Mouse (Mus musculus): ENCODE measurements around the gene Pecam1. TPM values are rescaled to one million over a fixed set of nuclear protein-coding genes. Genes with fewer than 3 reads are reported as not detected.
"Not testable (repeated sequence)": the region's sequence is repeated elsewhere in the genome, so short reads cannot be mapped to it uniquely, and the experiment has no call there.

Pecam1 gene
- polyA plus RNA-seq, 1 experiment from 2014 or later, result 44.6 TPM

GRCm38 (mm10) chr11:106782271-106782670 is 31.8 kb upstream of the Pecam1 start:
- H3K9me3 ChIP-seq; H3K27ac ChIP-seq; ATAC-seq (ENCODE audit: insufficient read depth, low FRiP score, low read depth); H3K4me2 ChIP-seq; H3K27me3 ChIP-seq (replicated peaks); H3K9ac ChIP-seq; H3K4me3 ChIP-seq (replicated peaks): not testable (repeated sequence)
- Histone ChIP-seq H3K4me1 (peaks cover 15% of the 10 kb centered on the region; the same call in 1 of the 2 replicates), H3K36me3 (peaks cover 37% of the 10 kb centered on the region)
- WGBS, result 82% methylated on average over 7 of the region's 7 CpGs

- H3K27ac ChIP-seq, result no peak overlapping the region
- no peak overlapping the region for H3K4me2 ChIP-seq
- ATAC-seq (ENCODE audit: insufficient read depth, low FRiP score, low read depth), result no peak
- no peaks in the 10 kb centered on the region for H3K9me3 ChIP-seq
- H3K4me1 ChIP-seq, result peaks cover 14% of the 10 kb centered on the region; the same call in 1 of the 2 replicates
- H3K36me3 ChIP-seq, result peaks cover 32% of the 10 kb centered on the region
- H3K9ac ChIP-seq, result no peak overlapping the region
- H3K27me3 ChIP-seq (replicated peaks), result no peaks in the 10 kb centered on the region
- no peak overlapping the region for H3K4me3 ChIP-seq (replicated peaks)
- 73% methylated on average over 6 of the region's 6 CpGs for WGBS
Measured at GRCm38 (mm10) chr11:106780590-106781220, 30.3 kb upstream of the Pecam1 start.

DNA sequence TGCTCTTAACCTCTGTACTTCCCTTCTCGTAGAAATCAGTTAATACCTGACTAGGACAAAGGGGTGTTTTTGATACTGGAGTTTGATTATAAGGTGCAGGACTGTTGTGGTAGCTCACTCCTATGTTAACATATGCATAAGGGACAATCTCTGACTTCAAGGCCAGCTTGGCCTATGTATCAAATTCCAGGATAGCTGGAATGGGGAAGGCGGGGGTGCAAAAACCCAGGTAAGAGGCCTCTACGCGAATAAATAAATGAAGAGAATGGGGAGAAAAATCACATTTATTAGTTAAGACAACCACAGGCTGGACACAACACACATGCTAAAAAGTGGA is 29.6 kb upstream of the Pecam1 start:
- WGBS, result 63% methylated on average over 4 of the region's 4 CpGs
- peak overlapping the region; percentile 97 for H3K27ac ChIP-seq
- peaks cover 34% of the 10 kb centered on the region for H3K36me3 ChIP-seq
- no peaks in the 10 kb centered on the region for H3K27me3 ChIP-seq (replicated peaks)
- H3K9me3 ChIP-seq, result no peaks in the 10 kb centered on the region
- no peak for ATAC-seq (ENCODE audit: insufficient read depth, low FRiP score, low read depth)
- H3K4me2 ChIP-seq, result peak overlapping the region; percentile 74; the same call in 1 of the 2 replicates
- no peak overlapping the region for H3K4me3 ChIP-seq (replicated peaks)
- peaks cover 10% of the 10 kb centered on the region; the same call in 1 of the 2 replicates for H3K4me1 ChIP-seq
- no peak overlapping the region for H3K9ac ChIP-seq

- WGBS, result 1% methylated on average over 30 of the region's 30 CpGs
- no peaks in the 10 kb centered on the region for H3K27me3 ChIP-seq (replicated peaks)
Measured at GRCm38 (mm10) chr11:106779388-106780088, 29.1 kb upstream of the Pecam1 start, which contains the start of gene Polg2. Polg2 (minus strand) TSS chr11:106779537.

DNA sequence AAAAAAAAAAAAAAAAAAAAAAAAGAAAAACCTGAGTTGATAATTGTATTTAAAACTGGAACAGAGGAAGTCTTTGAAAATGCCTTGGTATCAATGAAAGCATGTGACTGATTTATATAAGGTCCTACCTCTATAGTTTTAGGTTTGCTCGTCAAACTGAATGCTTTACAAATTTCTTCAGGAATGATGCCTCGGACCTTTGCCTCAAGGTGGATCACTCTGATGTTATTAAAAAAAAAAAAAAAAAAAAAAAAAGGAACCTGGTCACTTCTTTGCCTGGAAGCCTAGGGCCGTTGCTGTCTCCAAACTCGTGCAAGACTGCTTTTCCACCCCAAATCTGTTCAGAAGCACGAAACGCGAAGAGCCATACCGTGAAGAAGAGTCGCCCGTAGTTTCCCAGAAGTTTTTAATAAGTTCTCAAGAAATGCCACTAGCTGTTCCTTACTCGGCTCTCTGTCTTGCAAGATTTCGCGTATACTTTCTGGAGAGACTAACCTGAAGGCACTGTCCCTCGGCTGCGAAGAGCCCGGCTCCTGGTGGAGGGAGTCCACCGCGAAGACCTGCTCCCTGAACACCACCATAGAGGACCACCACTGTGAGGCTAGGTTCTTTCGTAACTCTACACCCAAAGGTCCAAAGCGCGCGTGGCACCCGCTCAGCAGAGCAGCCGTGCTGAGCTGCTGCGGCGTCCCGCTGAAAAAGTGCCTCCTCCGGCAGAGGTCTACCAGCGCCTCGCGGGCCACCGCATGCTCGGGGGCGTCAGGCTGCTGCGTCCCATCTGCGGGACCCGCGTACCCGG is 28.4 kb upstream of the Pecam1 start:
- peak overlapping the region; percentile 97 for H3K27ac ChIP-seq
- H3K36me3 ChIP-seq, result peaks cover 38% of the 10 kb centered on the region
- H3K4me2 ChIP-seq, result peak overlapping the region; percentile 74
- H3K9ac ChIP-seq, result peak overlapping the region; percentile 86
- no peaks in the 10 kb centered on the region for H3K27me3 ChIP-seq (replicated peaks)
- peak overlapping the region; percentile 76 for H3K4me3 ChIP-seq (replicated peaks)
- WGBS, result 1% methylated on average over 39 of the region's 39 CpGs
- peaks cover 10% of the 10 kb centered on the region; the same call in 1 of the 2 replicates for H3K4me1 ChIP-seq
- H3K9me3 ChIP-seq, result no peaks in the 10 kb centered on the region
- ATAC-seq (ENCODE audit: insufficient read depth, low FRiP score, low read depth), result peak; percentile 78; the same call in 1 of the 2 replicates

More at GRCm38 (mm10) chr11:106779388-106780088, 29.1 kb upstream of the Pecam1 start, which contains the start of gene Polg2:
- H3K4me3 ChIP-seq (replicated peaks), result peak within 1 kb of the TSS; percentile 76
- peak within 1 kb of the TSS; percentile 97 for H3K27ac ChIP-seq
- H3K4me1 ChIP-seq, result peaks cover 10% of the 10 kb centered on the region; the same call in 1 of the 2 replicates
- H3K9ac ChIP-seq, result peak within 1 kb of the TSS; percentile 86
- H3K4me2 ChIP-seq, result peak within 1 kb of the TSS; percentile 74
- ATAC-seq (ENCODE audit: insufficient read depth, low FRiP score, low read depth), result peak; percentile 99
- H3K9me3 ChIP-seq, result no peaks in the 10 kb centered on the region
- H3K36me3 ChIP-seq, result peaks cover 37% of the 10 kb centered on the region

GRCm38 (mm10) chr11:106778132-106778531 is 27.7 kb upstream of the Pecam1 start:
- ATAC-seq (ENCODE audit: insufficient read depth, low FRiP score, low read depth), result no peak
- Histone ChIP-seq H3K4me1 (0 out of 2 replicates have a peak, but pooled peaks cover 10% of the 10 kb centered on the region), H3K9ac (no peak overlapping the region), H3K27me3 (replicated peaks) (no peaks in the 10 kb centered on the region), H3K9me3 (no peaks in the 10 kb centered on the region), H3K36me3 (peaks cover 35% of the 10 kb centered on the region), H3K27ac (no peak overlapping the region), H3K4me3 (replicated peaks) (peak overlapping the region; percentile 76; the same call in 1 of the 2 replicates), H3K4me2 (peak overlapping the region; percentile 74)
- WGBS, result 85% methylated on average over 7 of the region's 7 CpGs

DNA sequence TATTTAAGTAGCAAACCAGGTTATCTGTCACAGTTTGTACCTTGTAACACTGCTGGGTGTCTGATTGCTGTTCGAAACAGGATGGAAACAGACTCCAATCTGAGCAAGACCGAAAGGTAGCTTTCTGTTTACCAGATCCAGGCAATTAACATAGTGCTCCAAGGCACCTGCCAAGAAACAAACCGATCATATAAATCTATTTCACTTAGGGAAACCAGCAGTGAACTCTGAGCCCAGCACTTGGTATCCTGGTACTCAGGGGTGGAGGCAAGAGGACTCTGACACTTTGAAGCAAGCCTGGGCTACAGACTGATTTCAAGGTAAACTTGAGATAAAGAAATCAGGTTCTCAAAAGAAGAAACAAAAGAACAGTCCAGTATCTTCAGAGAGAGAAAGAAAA is 27.0 kb upstream of the Pecam1 start:
- Histone ChIP-seq H3K36me3 (peaks cover 28% of the 10 kb centered on the region), H3K9ac (no peak overlapping the region), H3K27ac (no peak overlapping the region), H3K4me3 (replicated peaks) (no peak overlapping the region), H3K4me2 (no peak overlapping the region), H3K9me3 (no peaks in the 10 kb centered on the region), H3K27me3 (replicated peaks) (no peaks in the 10 kb centered on the region), H3K4me1 (0 out of 2 replicates have a peak, but pooled peaks cover 7% of the 10 kb centered on the region)
- 81% methylated on average over 3 of the region's 3 CpGs for WGBS
- ATAC-seq (ENCODE audit: insufficient read depth, low FRiP score, low read depth), result no peak

DNA sequence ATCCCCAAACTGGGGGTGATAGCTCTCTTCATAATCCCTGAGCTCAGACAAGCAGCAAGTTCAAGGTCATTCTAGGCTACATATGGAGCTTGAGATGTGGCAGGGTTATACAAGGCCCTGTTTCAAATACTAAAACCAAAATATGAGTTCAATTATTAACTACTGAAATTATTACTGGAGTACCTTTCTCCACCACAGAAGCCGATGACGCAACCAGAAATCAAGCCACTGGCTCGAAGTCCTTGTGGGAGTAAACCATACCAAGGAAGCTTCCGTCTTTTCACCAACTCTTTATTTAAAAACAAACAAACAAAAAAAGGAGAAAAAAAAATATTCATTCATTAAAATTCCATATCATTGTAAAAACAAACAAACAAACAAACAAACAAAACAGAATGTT is 26.5 kb upstream of the Pecam1 start:
- Histone ChIP-seq H3K9me3 (no peaks in the 10 kb centered on the region), H3K27me3 (replicated peaks) (no peaks in the 10 kb centered on the region), H3K4me2 (no peak overlapping the region), H3K9ac (no peak overlapping the region), H3K4me3 (replicated peaks) (no peak overlapping the region), H3K4me1 (0 out of 2 replicates have a peak, but pooled peaks cover 7% of the 10 kb centered on the region), H3K36me3 (peaks cover 29% of the 10 kb centered on the region), H3K27ac (no peak overlapping the region)
- no peak for ATAC-seq (ENCODE audit: insufficient read depth, low FRiP score, low read depth)
- WGBS, result 87% methylated on average over 4 of the region's 4 CpGs

- no peak for ATAC-seq (ENCODE audit: insufficient read depth, low FRiP score, low read depth)
- Histone ChIP-seq H3K9me3 (no peaks in the 10 kb centered on the region), H3K27ac (no peak overlapping the region), H3K4me1 (0 out of 2 replicates have a peak, but pooled peaks cover 7% of the 10 kb centered on the region), H3K4me3 (replicated peaks) (no peak overlapping the region), H3K4me2 (no peak overlapping the region), H3K36me3 (peaks cover 46% of the 10 kb centered on the region), H3K9ac (no peak overlapping the region), H3K27me3 (replicated peaks) (no peaks in the 10 kb centered on the region)
- whole genome bisulfite sequencing, result 92% methylated on average over 9 of the region's 9 CpGs
Measured at GRCm38 (mm10) chr11:106773061-106773460, 22.6 kb upstream of the Pecam1 start.

GRCm38 (mm10) chr11:106770195-106770974 is 20.0 kb upstream of the Pecam1 start:
- Histone ChIP-seq H3K27me3 (replicated peaks) (no peaks in the 10 kb centered on the region), H3K9ac (no peak overlapping the region), H3K27ac (no peak overlapping the region), H3K4me3 (replicated peaks) (no peak overlapping the region), H3K36me3 (peaks cover 57% of the 10 kb centered on the region), H3K4me1 (no peaks in the 10 kb centered on the region), H3K9me3 (no peaks in the 10 kb centered on the region), H3K4me2 (no peak overlapping the region)
- ATAC-seq (ENCODE audit: insufficient read depth, low FRiP score, low read depth), result no peak
- WGBS, result 92% methylated on average over 9 of the region's 9 CpGs

- Histone ChIP-seq H3K4me3 (replicated peaks) (no peak overlapping the region), H3K4me2 (no peak overlapping the region), H3K4me1 (peaks cover 8% of the 10 kb centered on the region; the same call in 1 of the 2 replicates), H3K9ac (no peak overlapping the region), H3K27me3 (replicated peaks) (no peaks in the 10 kb centered on the region), H3K27ac (no peak overlapping the region), H3K9me3 (no peaks in the 10 kb centered on the region), H3K36me3 (peaks cover 38% of the 10 kb centered on the region)
- 90% methylated on average over 4 of the region's 4 CpGs for WGBS
- no peak for ATAC-seq (ENCODE audit: insufficient read depth, low FRiP score, low read depth)
Measured at GRCm38 (mm10) chr11:106767516-106767915, 17.1 kb upstream of the Pecam1 start.

Measured in stomach, embryonic 15.5 days (tissue).